Mouse (Mus musculus) MEL (cell line): ENCODE data around the gene Mrpl45. TPM values are rescaled to one million over a fixed set of nuclear protein-coding genes. Genes with fewer than 3 reads are reported as not detected.
"Not testable (repeated sequence)": the region's sequence is repeated elsewhere in the genome, so short reads cannot be mapped to it uniquely, and the experiment has no call there.

Source experiments
- DNase-seq: peaks from one replicate; pipeline ENCODE4 v3.0.0; 2011; ENCODE audit warnings: low read depth, low spot score
- H3K27ac ChIP-seq: 2 replicates; pipeline ENCODE4 v1.5.1; 2012; ENCODE audit warnings: low read depth, mild to moderate bottlenecking, control low read depth, low read length, moderate library complexity; ENCODE audit not compliant: control insufficient read depth
- H3K27me3 ChIP-seq, 2 experiments: fragments of 150-350 bp in 1 of 2; sonication (generic) in 1 of 2; 2 replicates each; pipeline ENCODE4 v1.6.1; 2012; ENCODE audit warnings: low read length in 2 of 2, mild to moderate bottlenecking in 2 of 2, improper control_type of control experiment in 1 of 2, moderate library complexity in 1 of 2; ENCODE audit not compliant: insufficient read depth in 2 of 2, control insufficient read depth in 1 of 2
- H3K36me3 ChIP-seq, 2 experiments: 2 replicates each; pipeline ENCODE4 v1.6.1; 2012 to 2014; ENCODE audit warnings: low read length in 2 of 2, improper control_type of control experiment in 1 of 2, inconsistent platforms in 1 of 2, mild to moderate bottlenecking in 1 of 2; ENCODE audit not compliant: insufficient read depth in 2 of 2, control insufficient read depth in 1 of 2
- H3K4me1 ChIP-seq, 2 experiments: fragments of 150-350 bp in 1 of 2; sonication (generic) in 1 of 2; 2 replicates each; pipeline ENCODE4 v1.6.1; 2012; ENCODE audit warnings: low read length in 2 of 2, improper control_type of control experiment in 1 of 2, mild to moderate bottlenecking in 1 of 2; ENCODE audit not compliant: insufficient read depth in 2 of 2, control insufficient read depth in 1 of 2
- H3K4me3 ChIP-seq, 2 experiments: fragments of 150-350 bp in 1 of 2; sonication (generic) in 1 of 2; 2 replicates each; pipeline ENCODE4 v1.5.1; 2012; ENCODE audit warnings: low read depth in 2 of 2, low read length in 2 of 2, mild to moderate bottlenecking in 2 of 2, moderate library complexity in 2 of 2, control low read depth in 1 of 2, improper control_type of control experiment in 1 of 2; ENCODE audit not compliant: control insufficient read depth in 1 of 2, insufficient read depth in 1 of 2
- H3K79me2 ChIP-seq: 2 replicates; pipeline ENCODE4 v1.6.1; 2012; ENCODE audit warnings: mild to moderate bottlenecking, low read length, moderate library complexity; ENCODE audit not compliant: control insufficient read depth, poor library complexity, insufficient read depth
- H3K9ac ChIP-seq: 2 replicates; pipeline ENCODE4 v1.6.1; 2012; ENCODE audit warnings: low read depth, mild to moderate bottlenecking, control low read depth, low read length, moderate library complexity; ENCODE audit not compliant: control insufficient read depth, poor library complexity, severe bottlenecking
- H3K9me3 ChIP-seq: fragments of 150-350 bp; sonication (generic); replicated peaks from 2 replicates; pipeline ENCODE4 v1.6.1; 2012; ENCODE audit warnings: mild to moderate bottlenecking, low read length, improper control_type of control experiment, moderate library complexity; ENCODE audit not compliant: insufficient read depth
- BHLHE40 ChIP-seq: IDR thresholded peaks from 2 replicates; pipeline ENCODE4 v1.6.1; 2012; ENCODE audit warnings: low read depth, mild to moderate bottlenecking, inconsistent platforms, low read length, improper control_type of control experiment, borderline replicate concordance
- CHD1 ChIP-seq: IDR thresholded peaks from 2 replicates; pipeline ENCODE4 v1.6.1; 2012; ENCODE audit warnings: low read depth, mild to moderate bottlenecking, inconsistent platforms, low read length, improper control_type of control experiment
- CTCF ChIP-seq, 3 experiments: IDR thresholded peaks in 2 of 3; conservative IDR thresholded peaks in 1 of 3; 2 replicates each; pipeline ENCODE4 v1.5.1; 2011 to 2012; ENCODE audit warnings: low read length in 3 of 3, low read depth in 2 of 3, mild to moderate bottlenecking in 2 of 3, improper control_type of control experiment in 1 of 3, inconsistent platforms in 1 of 3, mixed read lengths in 1 of 3, moderate library complexity in 1 of 3; ENCODE audit not compliant: control insufficient read depth in 1 of 3, insufficient read depth in 1 of 3, poor library complexity in 1 of 3, severe bottlenecking in 1 of 3
- ELF1 ChIP-seq: IDR thresholded peaks from 2 replicates; pipeline ENCODE4 v1.6.1; 2014; ENCODE audit warnings: low read depth, mild to moderate bottlenecking, inconsistent platforms, low read length, improper control_type of control experiment, moderate library complexity
- EP300 ChIP-seq, 2 experiments: IDR thresholded peaks; 2 replicates each; pipeline ENCODE4 v1.6.1; 2011; ENCODE audit warnings: improper control_type of control experiment in 2 of 2, low read length in 2 of 2, low read depth in 1 of 2, mild to moderate bottlenecking in 1 of 2
- ETS1 ChIP-seq: IDR thresholded peaks from 2 replicates; pipeline ENCODE4 v1.6.1; 2012; ENCODE audit warnings: low read depth, mild to moderate bottlenecking, inconsistent platforms, low read length, improper control_type of control experiment, moderate library complexity
- GABPA ChIP-seq: IDR thresholded peaks from 2 replicates; pipeline ENCODE4 v1.6.1; 2012; ENCODE audit warnings: low read depth, mild to moderate bottlenecking, inconsistent platforms, low read length, improper control_type of control experiment, moderate library complexity
- GATA1 ChIP-seq: IDR thresholded peaks from 2 replicates; pipeline ENCODE4 v1.6.1; 2011; ENCODE audit warnings: low read depth, low read length, improper control_type of control experiment
- HCFC1 ChIP-seq: IDR thresholded peaks from 2 replicates; pipeline ENCODE4 v1.6.1; 2012; ENCODE audit warnings: low read depth, mild to moderate bottlenecking, inconsistent platforms, low read length, improper control_type of control experiment, moderate library complexity
- JUND ChIP-seq: IDR thresholded peaks from 2 replicates; pipeline ENCODE4 v1.6.1; 2011; ENCODE audit warnings: low read depth, mild to moderate bottlenecking, improper control_type of control experiment, low read length
- KAT2A ChIP-seq: conservative IDR thresholded peaks from 2 replicates; pipeline ENCODE4 v1.6.1; 2012; ENCODE audit warnings: low read depth, low read length, improper control_type of control experiment, inconsistent platforms
- MAFK ChIP-seq: IDR thresholded peaks from 2 replicates; pipeline ENCODE4 v1.6.1; 2011; ENCODE audit warnings: low read depth, mild to moderate bottlenecking, low read length, improper control_type of control experiment, borderline replicate concordance
- MAX ChIP-seq: IDR thresholded peaks from 2 replicates; pipeline ENCODE4 v1.6.1; 2011; ENCODE audit warnings: low read length, improper control_type of control experiment
- MAZ ChIP-seq: IDR thresholded peaks from 2 replicates; pipeline ENCODE4 v1.6.1; 2012; ENCODE audit warnings: low read depth, mild to moderate bottlenecking, inconsistent platforms, low read length, improper control_type of control experiment
- MEF2A ChIP-seq: IDR thresholded peaks from 2 replicates; pipeline ENCODE4 v1.6.1; 2014; ENCODE audit warnings: low read depth, mild to moderate bottlenecking, inconsistent platforms, low read length, improper control_type of control experiment; ENCODE audit not compliant: poor library complexity, insufficient replicate concordance, severe bottlenecking; ENCODE audit errors: extremely low read depth
- MXI1 ChIP-seq: IDR thresholded peaks from 2 replicates; pipeline ENCODE4 v1.6.1; 2011; ENCODE audit warnings: mild to moderate bottlenecking, low read depth, low read length, improper control_type of control experiment
- MYB ChIP-seq: IDR thresholded peaks from 2 replicates; pipeline ENCODE4 v1.6.1; 2011; ENCODE audit warnings: mild to moderate bottlenecking, low read depth, low read length, improper control_type of control experiment
- MYC ChIP-seq: IDR thresholded peaks from 2 replicates; pipeline ENCODE4 v1.6.1; 2011; ENCODE audit warnings: low read depth, mild to moderate bottlenecking, low read length, improper control_type of control experiment, moderate library complexity
- NELFE ChIP-seq: IDR thresholded peaks from 2 replicates; pipeline ENCODE4 v1.6.1; 2011; ENCODE audit warnings: low read depth, low read length, improper control_type of control experiment
- NRF1 ChIP-seq: IDR thresholded peaks from 2 replicates; pipeline ENCODE4 v1.6.1; 2014; ENCODE audit warnings: low read depth, mild to moderate bottlenecking, inconsistent platforms, low read length, improper control_type of control experiment, moderate library complexity; ENCODE audit not compliant: poor library complexity, insufficient read depth, severe bottlenecking
- POLR2A ChIP-seq, 2 experiments: IDR thresholded peaks; 2 replicates each; pipeline ENCODE4 v1.6.1; 2011 to 2012; ENCODE audit warnings: low read length in 2 of 2, mild to moderate bottlenecking in 2 of 2, control low read depth in 1 of 2, improper control_type of control experiment in 1 of 2, low read depth in 1 of 2, moderate library complexity in 1 of 2; ENCODE audit not compliant: control insufficient read depth in 1 of 2, insufficient read depth in 1 of 2, poor library complexity in 1 of 2
- POLR2AphosphoS2 ChIP-seq: IDR thresholded peaks from 2 replicates; pipeline ENCODE4 v1.6.1; 2011; ENCODE audit warnings: low read length, improper control_type of control experiment
- POLR2AphosphoS5 ChIP-seq: IDR thresholded peaks from 2 replicates; pipeline ENCODE4 v1.6.1; 2012; ENCODE audit warnings: low read depth, borderline replicate concordance, mild to moderate bottlenecking, inconsistent platforms, low read length, moderate library complexity, mixed read lengths
- RAD21 ChIP-seq: IDR thresholded peaks from 2 replicates; pipeline ENCODE4 v1.6.1; 2011; ENCODE audit warnings: mild to moderate bottlenecking, low read depth, low read length, improper control_type of control experiment
- RCOR1 ChIP-seq: IDR thresholded peaks from 2 replicates; pipeline ENCODE4 v1.6.1; 2012; ENCODE audit warnings: low read depth, mild to moderate bottlenecking, inconsistent platforms, low read length, improper control_type of control experiment
- SIN3A ChIP-seq: IDR thresholded peaks from 2 replicates; pipeline ENCODE4 v1.6.1; 2012; ENCODE audit warnings: low read length, improper control_type of control experiment, inconsistent platforms
- SMC3 ChIP-seq: IDR thresholded peaks from 2 replicates; pipeline ENCODE4 v1.6.1; 2011; ENCODE audit warnings: low read depth, low read length, improper control_type of control experiment
- TAL1 ChIP-seq: IDR thresholded peaks from 2 replicates; pipeline ENCODE4 v1.6.1; 2012; ENCODE audit warnings: mild to moderate bottlenecking, inconsistent platforms, low read length, moderate library complexity, mixed read lengths
- TBP ChIP-seq: IDR thresholded peaks from 2 replicates; pipeline ENCODE4 v1.8.0; 2011; ENCODE audit warnings: low read depth, low read length, improper control_type of control experiment
- TCF12 ChIP-seq: IDR thresholded peaks from 2 replicates; pipeline ENCODE4 v1.6.1; 2014; ENCODE audit warnings: low read depth, mild to moderate bottlenecking, inconsistent platforms, low read length, improper control_type of control experiment, moderate library complexity
- UBTF ChIP-seq: IDR thresholded peaks from 2 replicates; pipeline ENCODE4 v1.6.1; 2012; ENCODE audit warnings: low read depth, mild to moderate bottlenecking, inconsistent platforms, low read length, improper control_type of control experiment, moderate library complexity, borderline replicate concordance; ENCODE audit not compliant: insufficient read depth
- USF1 ChIP-seq: IDR thresholded peaks from 2 replicates; pipeline ENCODE4 v1.6.1; 2014; ENCODE audit warnings: low read depth, mild to moderate bottlenecking, inconsistent platforms, low read length, improper control_type of control experiment, moderate library complexity
- USF2 ChIP-seq, 2 experiments: IDR thresholded peaks; 2 replicates each; pipeline ENCODE4 v1.6.1; 2011 to 2012; ENCODE audit warnings: improper control_type of control experiment in 2 of 2, low read length in 2 of 2, borderline replicate concordance in 1 of 2, inconsistent platforms in 1 of 2, low read depth in 1 of 2, mild to moderate bottlenecking in 1 of 2; ENCODE audit not compliant: insufficient read depth in 1 of 2
- ZC3H11A ChIP-seq: IDR thresholded peaks from 2 replicates; pipeline ENCODE4 v1.6.1; 2012; ENCODE audit warnings: low read depth, mild to moderate bottlenecking, inconsistent platforms, low read length, improper control_type of control experiment
- ZKSCAN1 ChIP-seq: IDR thresholded peaks from 2 replicates; pipeline ENCODE4 v1.6.1; 2012; ENCODE audit warnings: low read depth, mild to moderate bottlenecking, inconsistent platforms, low read length, improper control_type of control experiment, moderate library complexity
- ZMIZ1 ChIP-seq: IDR thresholded peaks from 2 replicates; pipeline ENCODE4 v1.6.1; 2012; ENCODE audit warnings: low read depth, mild to moderate bottlenecking, inconsistent platforms, low read length, improper control_type of control experiment, moderate library complexity
- ZNF384 ChIP-seq: IDR thresholded peaks from 2 replicates; pipeline ENCODE4 v1.6.1; 2012; ENCODE audit warnings: low read depth, mild to moderate bottlenecking, inconsistent platforms, low read length, improper control_type of control experiment
- polyA plus RNA-seq, 2 experiments: library from polyadenylated mRNA; stranded (reverse) in 1 of 2; unstranded in 1 of 2; fragments of >175 nt in 1 of 2; fragments of >200 nt in 1 of 2; gene quantifications; 2 replicates each; pipeline versions ENCODE4 v1.2.1 to v1.2.4; 2012; ENCODE audit warnings: low replicate concordance in 2 of 2, low read depth in 1 of 2; ENCODE audit not compliant: insufficient read length in 2 of 2, insufficient read depth in 1 of 2, missing spikeins in 1 of 2
- total RNA-seq: library from RNA; depleted of rRNA; stranded (reverse); fragments of 300-350 nt; gene quantifications from 2 replicates; pipeline ENCODE4 v1.2.3, GENCODE M21; 2012

Mrpl45 gene
- total and polyA plus RNA-seq, 3 experiments = 65.0 to 72.7 TPM; not detected in 1

- no peaks in the 10 kb centered on the region for H3K9me3 ChIP-seq
- peaks cover 7 to 10% of the 10 kb centered on the region in 2 experiments for H3K4me1 ChIP-seq
These were observed 39.7 kb downstream of the Mrpl45 start for GRCm38 (mm10) chr11:97355247-97355646.

GRCm38 (mm10) chr11:97357663-97358062, 42.1 kb downstream of the Mrpl45 start:
- peak; percentile 89 for DNase-seq
- not testable (repeated sequence) for H3K4me3 ChIP-seq, H3K27ac ChIP-seq, H3K9me3 ChIP-seq, H3K79me2 ChIP-seq, H3K27me3 ChIP-seq, H3K9ac ChIP-seq
- TF ChIP-seq ZC3H11A = peak; percentile 20; the same call in 1 of the 2 replicates
- peak; percentile 93 for TF ChIP-seq ZNF384
- peak; percentile 72 to 92 (median 80) for TF ChIP-seq CTCF (IDR thresholded peaks at IDR 0.05 in 2 of 3, conservative IDR thresholded peaks at IDR 0.05 in 1 of 3; ENCODE audit: control insufficient read depth in 1 of 3, insufficient read depth in 1 of 3, low read depth in 2 of 3, low read length in 3 of 3, poor library complexity in 1 of 3, severe bottlenecking in 1 of 3)
- TF ChIP-seq RAD21 = peak; percentile 58
- peak; percentile 65 for TF ChIP-seq SMC3
- TF ChIP-seq TBP = peak; percentile 61
- H3K36me3 ChIP-seq = peaks cover 0 to 13% of the 10 kb centered on the region in 2 experiments; a peak in 2 of 4 replicates
- H3K4me1 ChIP-seq = peaks cover 10 to 13% of the 10 kb centered on the region in 2 experiments; a peak in 3 of 4 replicates

More at GRCm38 (mm10) chr11:97355247-97355646, 39.7 kb downstream of the Mrpl45 start:
- H3K9ac ChIP-seq = no peak overlapping the region
- peak overlapping the region; percentile 4 to 54; a peak in 2 of 4 replicates for H3K4me3 ChIP-seq
- DNase-seq = peak; percentile 69
- H3K36me3 ChIP-seq = peaks cover 0 to 8% of the 10 kb centered on the region in 2 experiments; a peak in 2 of 4 replicates
- no peaks in the 10 kb centered on the region for H3K27me3 ChIP-seq
- no peak for TF ChIP-seq POLR2A (IDR thresholded peaks at IDR 0.05; ENCODE audit: control insufficient read depth in 1 of 2, insufficient read depth in 1 of 2, low read depth in 1 of 2, low read length in 2 of 2, poor library complexity in 1 of 2)
- TF ChIP-seq POLR2AphosphoS5 = no peak
- TF ChIP-seq EP300 (IDR thresholded peaks at IDR 0.05; ENCODE audit: low read depth in 1 of 2, low read length in 2 of 2) = peak; percentile 22 to 33; a peak in 3 of 4 replicates
- TF ChIP-seq ZC3H11A = no peak
- TF ChIP-seq MAZ = no peak
- no peak for TF ChIP-seq MAFK
- TF ChIP-seq MYB = no peak
- no peak for TF ChIP-seq CTCF (IDR thresholded peaks at IDR 0.05 in 2 of 3, conservative IDR thresholded peaks at IDR 0.05 in 1 of 3; ENCODE audit: control insufficient read depth in 1 of 3, insufficient read depth in 1 of 3, low read depth in 2 of 3, low read length in 3 of 3, poor library complexity in 1 of 3, severe bottlenecking in 1 of 3)
- no peak for TF ChIP-seq ZKSCAN1
- no peak for TF ChIP-seq KAT2A
- no peak for TF ChIP-seq TAL1
- no peak for TF ChIP-seq SMC3
- no peak for TF ChIP-seq TBP
- TF ChIP-seq ELF1 = no peak
- TF ChIP-seq UBTF = 0 out of 2 replicates have a peak, but pooled peaks have one; percentile 21
- 0 out of 2 replicates have a peak, but pooled peaks have one; percentile 45 for TF ChIP-seq MYC
- peak; percentile 23; the same call in 1 of the 2 replicates for TF ChIP-seq RCOR1
- no peak for TF ChIP-seq HCFC1
- no peak for TF ChIP-seq ZNF384
- TF ChIP-seq MXI1 = peak; percentile 52
- 0 out of 2 replicates have a peak, but pooled peaks have one; percentile 22 for TF ChIP-seq MAX
- no peak for TF ChIP-seq POLR2AphosphoS2
- TF ChIP-seq NELFE = no peak
- TF ChIP-seq TCF12 = 0 out of 2 replicates have a peak, but pooled peaks have one; percentile 3
- TF ChIP-seq NRF1 = no peak
- TF ChIP-seq ETS1 = peak; percentile 24; the same call in 1 of the 2 replicates
- no peak for TF ChIP-seq MEF2A
- no peak for TF ChIP-seq JUND
- no peak for TF ChIP-seq ZMIZ1
- peak; percentile 84 for TF ChIP-seq GATA1
- no peak for TF ChIP-seq RAD21
- no peak for TF ChIP-seq USF1
- no peak for TF ChIP-seq GABPA
- TF ChIP-seq SIN3A = peak; percentile 52; the same call in 1 of the 2 replicates
- TF ChIP-seq USF2 (IDR thresholded peaks at IDR 0.05; ENCODE audit: borderline replicate concordance in 1 of 2, insufficient read depth in 1 of 2, low read depth in 1 of 2, low read length in 2 of 2) = no peak
- no peak for TF ChIP-seq CHD1
- TF ChIP-seq BHLHE40 = no peak
- H3K27ac ChIP-seq = no peak overlapping the region
- H3K79me2 ChIP-seq = no peaks in the 10 kb centered on the region
